Mouse (Mus musculus): ENCODE measurements at regions not wholly inside any gene's neighbourhood (a gene's known extent, or its start where the extent isn't known, plus 50 kb on each side); places are given as distances from the start of the nearest gene placed in this dataset.

DNA sequence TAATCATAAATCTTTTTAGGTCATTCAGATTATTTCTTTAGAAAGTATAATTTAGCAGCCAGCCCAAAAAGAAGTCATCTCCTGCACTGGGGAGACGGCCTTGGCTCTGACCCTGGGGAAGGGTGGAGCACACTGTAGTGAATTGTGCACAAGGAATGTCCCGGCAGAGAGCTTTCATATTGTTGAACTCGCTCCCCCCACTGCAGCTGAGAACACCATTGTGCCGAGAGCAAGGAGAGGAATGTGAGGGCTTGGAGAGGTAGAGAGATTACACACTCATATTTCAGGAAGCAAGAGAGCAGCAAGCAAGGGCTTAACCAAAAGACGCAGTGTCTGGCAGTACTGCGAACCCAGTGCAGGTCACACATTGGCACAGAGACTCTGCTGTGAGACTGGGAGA lies 216.8 kb downstream of the Zfp36l1 start:
- 53% methylated on average over 6 of the region's 6 CpGs for WGBS
- Histone ChIP-seq H3K4me3 (replicated peaks; ENCODE audit: control insufficient read depth, low read depth, low read length) (no peak overlapping the region), H3K27ac (ENCODE audit: control insufficient read depth, insufficient read depth, low read depth, low read length, poor library complexity) (no peak overlapping the region), H3K4me1 (ENCODE audit: control insufficient read depth, insufficient read depth, low read length) (no peaks in the 10 kb centered on the region)
- TF ChIP-seq POLR2A (IDR thresholded peaks at IDR 0.05; ENCODE audit: borderline replicate concordance, control insufficient read depth, low read depth, low read length) (no peak), CTCF (IDR thresholded peaks at IDR 0.05; ENCODE audit: control insufficient read depth, insufficient read depth, low read length) (no peak)

DNA sequence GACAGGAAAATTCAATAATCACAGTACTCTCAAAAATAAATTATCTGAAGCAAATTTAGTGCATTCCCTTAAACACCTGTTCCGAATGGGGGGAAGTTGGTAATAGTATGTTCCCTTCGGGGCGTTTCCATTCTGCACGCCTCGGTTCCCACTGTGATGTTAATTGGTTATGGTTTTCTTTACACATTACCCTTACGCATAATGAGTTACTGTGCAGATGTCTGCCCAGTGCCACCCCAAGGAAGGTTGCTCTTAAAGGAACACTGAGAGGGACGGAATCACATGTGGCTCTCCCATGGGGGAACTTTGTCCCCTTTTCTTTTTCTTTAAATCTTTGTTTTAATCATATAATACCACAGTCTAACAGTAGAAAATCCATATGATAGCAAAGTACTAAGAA lies 217.5 kb downstream of the Zfp36l1 start:
- 81% methylated on average over 7 of the region's 7 CpGs for WGBS
- H3K27ac ChIP-seq (ENCODE audit: control insufficient read depth, insufficient read depth, low read depth, low read length, poor library complexity): no peak overlapping the region
- no peaks in the 10 kb centered on the region for H3K4me1 ChIP-seq (ENCODE audit: control insufficient read depth, insufficient read depth, low read length)
- H3K4me3 ChIP-seq (replicated peaks; ENCODE audit: control insufficient read depth, low read depth, low read length): no peak overlapping the region
- TF ChIP-seq POLR2A (IDR thresholded peaks at IDR 0.05; ENCODE audit: borderline replicate concordance, control insufficient read depth, low read depth, low read length): no peak
- no peak for TF ChIP-seq CTCF (IDR thresholded peaks at IDR 0.05; ENCODE audit: control insufficient read depth, insufficient read depth, low read length)

DNA sequence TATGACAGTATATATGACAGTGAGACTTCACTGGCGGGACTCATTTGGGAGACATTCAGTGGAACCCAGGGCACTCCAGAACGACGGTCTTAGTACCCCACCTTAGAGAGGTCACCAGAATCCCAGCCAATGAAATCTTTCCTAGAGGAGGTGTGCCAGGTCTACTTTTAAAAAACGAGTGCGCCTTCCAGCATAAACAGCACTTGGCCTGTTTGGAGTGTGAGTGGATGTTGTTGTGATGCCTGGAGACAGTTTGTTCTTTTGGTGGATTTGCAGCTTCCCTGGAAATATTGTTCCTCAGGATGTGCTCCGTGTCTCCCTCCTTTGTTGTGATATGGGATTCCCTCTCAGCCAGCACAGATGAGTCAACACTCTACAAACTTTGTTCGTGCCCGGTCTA lies 219.9 kb downstream of the Zfp36l1 start:
- no peak overlapping the region for H3K4me3 ChIP-seq (replicated peaks; ENCODE audit: control insufficient read depth, low read depth, low read length)
- TF ChIP-seq POLR2A (IDR thresholded peaks at IDR 0.05; ENCODE audit: borderline replicate concordance, control insufficient read depth, low read depth, low read length): no peak
- no peak for TF ChIP-seq CTCF (IDR thresholded peaks at IDR 0.05; ENCODE audit: control insufficient read depth, insufficient read depth, low read length)
- no peaks in the 10 kb centered on the region for H3K4me1 ChIP-seq (ENCODE audit: control insufficient read depth, insufficient read depth, low read length)
- no peak overlapping the region for H3K27ac ChIP-seq (ENCODE audit: control insufficient read depth, insufficient read depth, low read depth, low read length, poor library complexity)
- WGBS: 83% methylated on average over 8 of the region's 8 CpGs

DNA sequence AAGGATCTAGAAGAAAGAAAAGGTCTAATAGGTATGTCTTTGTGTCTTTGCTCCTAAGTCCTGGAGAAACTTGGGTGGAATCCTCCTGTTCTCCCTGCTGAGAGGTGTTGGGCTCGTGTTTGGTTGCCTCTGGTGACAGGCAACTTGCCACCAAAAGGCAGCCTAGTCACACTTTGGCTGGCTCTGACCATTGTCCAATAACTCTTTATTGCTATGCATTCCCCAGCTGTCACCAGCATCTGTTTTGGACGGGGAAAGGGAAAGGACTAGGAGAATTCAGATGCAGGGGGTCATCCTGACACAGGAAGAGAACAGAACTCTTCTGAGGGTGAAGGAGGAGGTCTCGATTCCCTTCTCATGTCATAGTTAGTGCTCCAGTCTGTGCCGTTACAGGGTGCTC lies 220.9 kb downstream of the Zfp36l1 start:
- TF ChIP-seq CTCF (IDR thresholded peaks at IDR 0.05; ENCODE audit: control insufficient read depth, insufficient read depth, low read length) (no peak), POLR2A (IDR thresholded peaks at IDR 0.05; ENCODE audit: borderline replicate concordance, control insufficient read depth, low read depth, low read length) (no peak)
- Histone ChIP-seq H3K4me1 (ENCODE audit: control insufficient read depth, insufficient read depth, low read length) (no peaks in the 10 kb centered on the region), H3K4me3 (replicated peaks; ENCODE audit: control insufficient read depth, low read depth, low read length) (no peak overlapping the region), H3K27ac (ENCODE audit: control insufficient read depth, insufficient read depth, low read depth, low read length, poor library complexity) (no peak overlapping the region)
- WGBS: 76% methylated on average over 4 of the region's 4 CpGs

DNA sequence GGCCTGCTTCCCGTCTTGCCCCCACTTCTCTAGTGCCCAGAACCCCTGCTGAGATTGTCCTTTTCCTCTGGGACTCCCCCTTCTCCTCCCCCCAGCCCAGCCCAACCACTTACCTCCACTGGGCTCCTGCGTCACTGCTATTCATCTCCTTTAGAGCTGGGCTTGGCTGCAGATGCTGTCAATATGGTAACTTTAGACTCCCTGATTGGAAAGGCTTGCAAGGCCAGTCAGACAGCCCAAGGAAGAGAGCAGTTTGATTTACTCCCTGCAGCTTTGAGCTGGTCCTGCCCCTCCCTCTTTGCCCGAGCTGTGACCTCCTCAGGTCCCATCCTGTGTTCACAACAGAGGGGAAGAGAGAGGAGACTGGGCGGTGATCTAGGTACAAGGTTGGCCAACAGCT lies 221.9 kb downstream of the Zfp36l1 start:
- Histone ChIP-seq H3K4me1 (ENCODE audit: control insufficient read depth, insufficient read depth, low read length) (no peaks in the 10 kb centered on the region), H3K4me3 (replicated peaks; ENCODE audit: control insufficient read depth, low read depth, low read length) (no peak overlapping the region), H3K27ac (ENCODE audit: control insufficient read depth, insufficient read depth, low read depth, low read length, poor library complexity) (no peak overlapping the region)
- TF ChIP-seq POLR2A (IDR thresholded peaks at IDR 0.05; ENCODE audit: borderline replicate concordance, control insufficient read depth, low read depth, low read length): no peak
- TF ChIP-seq CTCF (IDR thresholded peaks at IDR 0.05; ENCODE audit: control insufficient read depth, insufficient read depth, low read length): no peak
- WGBS: 64% methylated on average over 4 of the region's 4 CpGs

DNA sequence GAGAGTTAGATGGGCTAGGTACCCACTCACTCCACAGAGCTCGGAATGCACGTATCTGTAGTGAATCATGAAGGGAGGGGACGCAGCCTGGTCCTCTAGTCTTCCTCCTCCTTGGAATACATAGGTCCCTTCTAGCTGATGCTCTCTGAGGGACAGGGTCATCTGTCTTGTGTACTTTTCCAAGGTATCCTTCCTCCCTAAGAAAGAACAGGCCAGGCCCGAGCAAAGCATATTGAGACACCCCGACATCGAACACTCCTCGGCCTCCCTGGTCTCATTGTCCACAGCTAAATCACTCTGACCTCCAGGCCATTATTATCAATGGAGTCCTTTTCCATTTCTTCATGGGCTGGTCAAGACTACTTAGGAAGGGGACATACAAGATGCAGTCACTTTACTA lies 222.5 kb downstream of the Zfp36l1 start:
- Histone ChIP-seq H3K4me1 (ENCODE audit: control insufficient read depth, insufficient read depth, low read length) (no peaks in the 10 kb centered on the region; the same call in 1 of the 2 replicates), H3K27ac (ENCODE audit: control insufficient read depth, insufficient read depth, low read depth, low read length, poor library complexity) (no peak overlapping the region), H3K4me3 (replicated peaks; ENCODE audit: control insufficient read depth, low read depth, low read length) (no peak overlapping the region)
- 85% methylated on average over 7 of the region's 7 CpGs for WGBS
- TF ChIP-seq CTCF (IDR thresholded peaks at IDR 0.05; ENCODE audit: control insufficient read depth, insufficient read depth, low read length) (no peak), POLR2A (IDR thresholded peaks at IDR 0.05; ENCODE audit: borderline replicate concordance, control insufficient read depth, low read depth, low read length) (no peak)

DNA sequence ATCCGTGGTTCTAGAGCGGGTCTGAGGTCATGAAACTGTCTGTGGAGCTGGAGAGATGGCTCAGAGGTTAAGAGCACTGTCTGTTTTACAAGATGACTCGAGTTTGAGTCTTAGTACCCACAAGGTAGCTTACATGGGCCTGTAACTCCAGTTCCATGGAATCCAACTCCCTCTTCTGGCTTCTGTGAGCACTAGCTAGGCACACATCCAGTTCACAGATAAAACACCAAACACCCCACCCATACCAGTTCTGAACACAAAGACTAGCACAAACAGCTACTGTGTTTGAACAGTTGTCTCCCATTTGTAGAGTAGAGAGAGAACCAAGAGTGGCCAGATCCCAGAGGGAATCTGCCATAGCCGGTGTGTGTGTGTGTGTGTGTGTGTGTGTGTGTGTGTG lies 224.0 kb downstream of the Zfp36l1 start:
- H3K4me1 ChIP-seq (ENCODE audit: control insufficient read depth, insufficient read depth, low read length): no peaks in the 10 kb centered on the region; the same call in 1 of the 2 replicates
- no peak overlapping the region for H3K4me3 ChIP-seq (replicated peaks; ENCODE audit: control insufficient read depth, low read depth, low read length)
- WGBS: 80% methylated on average over 4 of the region's 4 CpGs
- TF ChIP-seq CTCF (IDR thresholded peaks at IDR 0.05; ENCODE audit: control insufficient read depth, insufficient read depth, low read length): no peak
- TF ChIP-seq POLR2A (IDR thresholded peaks at IDR 0.05; ENCODE audit: borderline replicate concordance, control insufficient read depth, low read depth, low read length): no peak
- no peak overlapping the region for H3K27ac ChIP-seq (ENCODE audit: control insufficient read depth, insufficient read depth, low read depth, low read length, poor library complexity)

DNA sequence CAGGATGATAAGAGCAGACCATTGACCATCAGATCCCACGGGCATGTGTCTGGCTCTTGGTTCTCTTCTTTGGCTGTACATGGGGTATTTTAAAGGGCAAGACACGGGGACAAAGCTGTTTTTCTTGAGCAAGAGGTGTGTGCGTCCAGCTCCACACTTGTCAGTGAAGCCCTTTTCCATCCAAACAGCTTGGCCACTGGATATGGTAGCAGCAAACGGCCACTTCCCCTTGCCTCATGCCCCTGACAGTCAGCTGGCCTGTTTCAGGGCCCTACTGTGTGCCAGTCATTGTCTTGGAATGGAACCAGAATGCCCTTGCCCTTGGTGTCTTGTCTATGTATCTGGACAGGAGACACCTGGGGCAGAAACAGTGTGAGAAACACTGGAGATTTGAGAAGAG lies 224.7 kb downstream of the Zfp36l1 start:
- WGBS: 67% methylated on average over 4 of the region's 4 CpGs
- Histone ChIP-seq H3K27ac (ENCODE audit: control insufficient read depth, insufficient read depth, low read depth, low read length, poor library complexity) (no peak overlapping the region), H3K4me3 (replicated peaks; ENCODE audit: control insufficient read depth, low read depth, low read length) (no peak overlapping the region), H3K4me1 (ENCODE audit: control insufficient read depth, insufficient read depth, low read length) (no peaks in the 10 kb centered on the region; the same call in 1 of the 2 replicates)
- TF ChIP-seq POLR2A (IDR thresholded peaks at IDR 0.05; ENCODE audit: borderline replicate concordance, control insufficient read depth, low read depth, low read length): no peak
- TF ChIP-seq CTCF (IDR thresholded peaks at IDR 0.05; ENCODE audit: control insufficient read depth, insufficient read depth, low read length): no peak

DNA sequence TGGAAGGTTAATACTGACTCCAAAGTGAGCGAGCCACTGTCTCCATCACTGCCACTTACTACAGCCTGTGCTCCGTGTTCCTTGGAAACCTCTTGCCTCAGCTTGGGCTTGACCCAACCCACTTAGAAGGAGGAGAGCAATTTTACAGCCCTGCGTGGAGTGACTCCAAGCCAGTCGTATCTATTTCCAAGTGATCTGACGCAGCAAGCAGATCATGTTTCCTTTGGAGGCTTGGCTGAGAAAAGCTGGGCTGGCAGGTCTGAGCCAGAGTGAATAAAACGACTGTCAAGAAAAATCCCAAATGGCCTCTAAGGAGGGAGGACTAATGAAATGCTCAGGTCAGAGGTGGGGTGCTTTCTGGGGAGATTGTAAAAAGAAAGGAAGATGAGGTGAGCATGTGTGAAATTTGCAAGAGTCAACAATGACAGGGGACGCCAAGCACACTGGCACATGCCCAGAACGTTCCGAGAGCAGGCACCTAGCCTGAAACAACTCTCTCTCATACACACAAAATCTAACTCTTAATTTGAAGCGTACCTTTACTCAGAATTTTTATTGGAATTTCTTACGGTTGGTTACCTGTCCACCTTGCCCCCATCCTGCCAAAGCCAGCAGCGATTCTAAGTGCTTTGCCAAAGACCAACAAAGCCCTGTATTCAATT lies 225.5 kb downstream of the Zfp36l1 start:
- WGBS: 82% methylated on average over 12 of the region's 12 CpGs
- no peak for TF ChIP-seq CTCF (IDR thresholded peaks at IDR 0.05; ENCODE audit: control insufficient read depth, insufficient read depth, low read length)
- TF ChIP-seq POLR2A (IDR thresholded peaks at IDR 0.05; ENCODE audit: borderline replicate concordance, control insufficient read depth, low read depth, low read length): no peak
- Histone ChIP-seq H3K4me3 (replicated peaks; ENCODE audit: control insufficient read depth, low read depth, low read length) (no peak overlapping the region), H3K27ac (ENCODE audit: control insufficient read depth, insufficient read depth, low read depth, low read length, poor library complexity) (no peak overlapping the region), H3K4me1 (ENCODE audit: control insufficient read depth, insufficient read depth, low read length) (no peaks in the 10 kb centered on the region; the same call in 1 of the 2 replicates)

Data from bone marrow, adult 2 months (tissue).